Mouse (Mus musculus) natural killer cell, adult 2 months (primary cell): Measurements from ENCODE around the gene Tab2.

Experiments used
- DNase-seq, 2 experiments: peaks; one replicate each; pipeline ENCODE4 v3.0.0; 2022; ENCODE audit warnings: low spot score in 2 of 2

The Tab2 gene

GRCm38 (mm10) chr10:7956228-7957001 is at the start of gene Tab2:
TSS of gene Tab2 (minus strand) at chr10:7956230.
- DNase-seq = peak; percentile 88 to 90

GRCm38 (mm10) chr10:7992258-7992919 is 36.4 kb upstream of the Tab2 start:
- peak; percentile 54 to 70 for DNase-seq

GRCm38 (mm10) chr10:7991596-7991995 is 35.6 kb upstream of the Tab2 start:
- no peak for DNase-seq

GRCm38 (mm10) chr10:7987521-7987920 is 31.5 kb upstream of the Tab2 start:
- no peak for DNase-seq

GRCm38 (mm10) chr10:7976462-7976861 is 20.4 kb upstream of the Tab2 start:
- DNase-seq = peak; percentile 56 to 65

GRCm38 (mm10) chr10:7968747-7969280 is 12.8 kb upstream of the Tab2 start:
- DNase-seq = no peak

GRCm38 (mm10) chr10:7967096-7967495 is 11.1 kb upstream of the Tab2 start:
- no peak for DNase-seq

- DNase-seq = no peak
These were observed 3.0 kb upstream of the Tab2 start for GRCm38 (mm10) chr10:7959073-7959472.

GRCm38 (mm10) chr10:7955634-7956121 is 352 bp downstream of the Tab2 start:
- DNase-seq = peak in 1 of 2 experiments; percentile 41

- peak; percentile 50 to 60 for DNase-seq
These were observed 919 bp downstream of the Tab2 start for GRCm38 (mm10) chr10:7954989-7955633.

- peak in 1 of 2 experiments; percentile 14 for DNase-seq
These were observed 1.4 kb downstream of the Tab2 start for GRCm38 (mm10) chr10:7954627-7954988.

- DNase-seq = no peak
These were observed 13.0 kb downstream of the Tab2 start for GRCm38 (mm10) chr10:7943006-7943405.

GRCm38 (mm10) chr10:7936556-7937192 is 19.4 kb downstream of the Tab2 start:
- no peak for DNase-seq

GRCm38 (mm10) chr10:7932958-7933357 is 23.1 kb downstream of the Tab2 start:
- no peak for DNase-seq

GRCm38 (mm10) chr10:7928996-7929395 is 27.0 kb downstream of the Tab2 start:
- no peak for DNase-seq

- no peak for DNase-seq
These were observed 30.5 kb downstream of the Tab2 start for GRCm38 (mm10) chr10:7925481-7925880.

- DNase-seq = no peak
These were observed 32.6 kb downstream of the Tab2 start for GRCm38 (mm10) chr10:7923433-7923832.

GRCm38 (mm10) chr10:7911268-7911667 is 44.8 kb downstream of the Tab2 start:
- no peak for DNase-seq

- peak; percentile 59 to 76 for DNase-seq
These were observed 48.9 kb downstream of the Tab2 start for GRCm38 (mm10) chr10:7907151-7907550.

- no peak for DNase-seq
These were observed 51.9 kb downstream of the Tab2 start for GRCm38 (mm10) chr10:7904157-7904556.

GRCm38 (mm10) chr10:7900719-7901627 is 55.1 kb downstream of the Tab2 start:
- DNase-seq = no peak
